Mouse (Mus musculus): ENCODE results near the gene Trabd2b.

DNA sequence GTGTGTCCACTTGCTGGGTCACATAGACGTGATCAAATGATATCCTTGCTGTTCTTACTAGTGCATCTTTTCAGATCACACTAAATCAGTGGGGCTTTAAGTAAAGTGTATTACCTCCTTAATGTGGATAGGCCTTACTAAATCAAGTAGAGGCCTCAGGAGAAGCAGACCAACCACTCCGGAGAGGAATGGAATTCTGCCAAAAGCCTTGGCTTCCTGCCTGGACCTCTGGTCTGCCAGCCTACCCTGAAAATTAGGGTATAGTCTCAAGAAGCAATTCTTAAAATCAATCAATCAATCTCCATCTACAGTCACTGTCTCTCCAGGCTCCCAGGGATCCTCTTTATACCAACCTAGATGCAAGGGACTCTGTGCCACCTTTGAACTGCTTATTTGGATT, 59.1 kb downstream of the Trabd2b start:
- TF ChIP-seq EP300 (IDR thresholded peaks at IDR 0.05) (no peak), CTCF (IDR thresholded peaks at IDR 0.05) (no peak)

Data from lung, postnatal 0 days (tissue).